Mouse (Mus musculus) left cerebral cortex, adult 8-10 months (tissue): ENCODE data around the gene Cabp7. TPM values are rescaled to one million over a fixed set of nuclear protein-coding genes. Genes with fewer than 3 reads are reported as not detected.

ENCODE experiments used
- DNase-seq, 2 experiments: peaks; one replicate each; pipeline ENCODE4 v3.0.0; 2022; ENCODE audit warnings: low spot score in 2 of 2
- total RNA-seq, 4 experiments: library from RNA; stranded (reverse); gene quantifications; 2 replicates each; pipeline ENCODE4 v1.2.4; 2022

Cabp7 gene
- total RNA-seq, 4 experiments from 2014 or later, result 23.9 to 30.2 (median 24.9) TPM

GRCm38 (mm10) chr11:4704072-4704964 lies 42.3 kb downstream of the Cabp7 start, which contains the start of the genes Uqcr10 and Zmat5:
Uqcr10 (minus strand) TSS chr11:4704342.
Zmat5 (plus strand) TSS chr11:4704678.
- DNase-seq, result peak; percentile 88 to 92

GRCm38 (mm10) chr11:4703688-4704071 lies 42.9 kb downstream of the Cabp7 start:
- DNase-seq, result no peak

GRCm38 (mm10) chr11:4700726-4701125 lies 45.9 kb downstream of the Cabp7 start:
- no peak for DNase-seq

GRCm38 (mm10) chr11:4697043-4697983 lies 49.3 kb downstream of the Cabp7 start:
- peak; percentile 49 to 55 for DNase-seq

GRCm38 (mm10) chr11:4692162-4692561 lies 54.4 kb downstream of the Cabp7 start:
- DNase-seq, result no peak

- no peak for DNase-seq
Observed at GRCm38 (mm10) chr11:4691213-4691612, 55.4 kb downstream of the Cabp7 start.

- no peak for DNase-seq
Observed at GRCm38 (mm10) chr11:4690353-4690752, 56.2 kb downstream of the Cabp7 start.

- DNase-seq, result no peak
Observed at GRCm38 (mm10) chr11:4688632-4689380, 57.8 kb downstream of the Cabp7 start.

- no peak for DNase-seq
Observed at GRCm38 (mm10) chr11:4687874-4688273, 58.7 kb downstream of the Cabp7 start.

- no peak for DNase-seq
Observed at GRCm38 (mm10) chr11:4687027-4687426, 59.6 kb downstream of the Cabp7 start.

Other genes starting within 250 kb of the Cabp7 start
- 10 to 100 TPM; 66.2 to 74.0 (median 70.5) TPM for gene Mtmr3, start 151.9 kb downstream of the Cabp7 start, total RNA-seq
- not detected for gene Gm11032, start 126.7 kb downstream of the Cabp7 start, total RNA-seq
- 10 to 100 TPM; 16.3 to 20.8 (median 18.2) TPM for gene Ascc2, start 109.0 kb downstream of the Cabp7 start, total RNA-seq
- gene Uqcr10, start 42.4 kb downstream of the Cabp7 start, total RNA-seq, result 100 to 1,000 TPM; 312 to 352 (median 336) TPM
- gene Zmat5, start 42.1 kb downstream of the Cabp7 start, total RNA-seq, result 10 to 100 TPM; 22.7 to 38.8 (median 27.7) TPM
- gene Nf2, start 102.8 kb upstream of the Cabp7 start, total RNA-seq, result 10 to 100 TPM; 70.7 to 72.2 (median 71.5) TPM
- 100 to 1,000 TPM in 2 of 4 experiments, 10 to 100 TPM in 2; 85.0 to 108 (median 97.1) TPM for gene Nipsnap1, start 127.2 kb upstream of the Cabp7 start, total RNA-seq
- gene Thoc5, start 148.5 kb upstream of the Cabp7 start, total RNA-seq, result 10 to 100 TPM; 37.1 to 41.4 (median 39.1) TPM
- gene Nefh, start 201.3 kb upstream of the Cabp7 start, total RNA-seq, result 10 to 100 TPM; 44.7 to 52.3 (median 48.7) TPM
- gene Ap1b1, start 240.0 kb upstream of the Cabp7 start, total RNA-seq, result 100 to 1,000 TPM; 152 to 184 (median 173) TPM